Mouse (Mus musculus): Measurements from ENCODE around the gene Pomc.

The Pomc gene

DNA sequence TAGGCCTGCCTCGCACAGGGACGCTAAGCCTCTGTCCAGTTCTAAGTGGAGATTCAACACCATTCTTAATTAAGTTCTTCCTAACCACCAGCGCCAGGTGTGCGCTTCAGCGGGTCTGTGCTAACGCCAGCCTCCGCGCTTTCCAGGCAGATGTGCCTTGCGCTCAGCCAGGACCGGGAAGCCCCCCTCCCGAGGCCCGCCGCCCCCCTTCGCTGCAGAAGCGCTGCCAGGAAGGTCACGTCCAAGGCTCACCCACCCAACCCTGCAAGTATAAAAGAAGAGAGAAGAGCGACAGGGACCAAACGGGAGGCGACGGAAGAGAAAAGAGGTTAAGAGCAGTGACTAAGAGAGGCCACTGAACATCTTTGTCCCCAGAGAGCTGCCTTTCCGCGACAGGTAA is at the start of gene Pomc:
Pomc (plus strand) TSS at position 301 of the 400 bp plus-strand sequence.
- DNase-seq, result no peak

DNA sequence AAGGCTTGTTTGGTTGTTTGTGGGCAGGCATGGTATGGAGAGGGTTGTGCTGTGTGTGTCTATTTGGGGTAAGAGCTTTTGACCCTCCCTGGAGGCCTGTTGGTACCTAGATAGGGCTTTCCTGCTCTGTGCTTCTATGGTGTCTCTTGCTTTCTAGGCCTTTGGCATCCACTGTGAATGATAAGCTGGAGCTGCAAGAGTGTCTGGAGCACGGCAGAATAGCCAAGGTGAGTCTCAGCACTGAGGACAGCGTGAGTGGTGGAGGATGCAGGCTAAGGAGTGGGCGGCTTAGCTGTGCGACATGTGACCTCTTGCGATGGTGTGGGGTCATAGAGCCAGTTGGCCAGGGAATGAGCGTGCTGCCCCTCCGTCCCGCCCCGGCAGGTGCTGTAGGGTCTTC is 49.3 kb upstream of the Pomc start:
- no peak for DNase-seq

DNA sequence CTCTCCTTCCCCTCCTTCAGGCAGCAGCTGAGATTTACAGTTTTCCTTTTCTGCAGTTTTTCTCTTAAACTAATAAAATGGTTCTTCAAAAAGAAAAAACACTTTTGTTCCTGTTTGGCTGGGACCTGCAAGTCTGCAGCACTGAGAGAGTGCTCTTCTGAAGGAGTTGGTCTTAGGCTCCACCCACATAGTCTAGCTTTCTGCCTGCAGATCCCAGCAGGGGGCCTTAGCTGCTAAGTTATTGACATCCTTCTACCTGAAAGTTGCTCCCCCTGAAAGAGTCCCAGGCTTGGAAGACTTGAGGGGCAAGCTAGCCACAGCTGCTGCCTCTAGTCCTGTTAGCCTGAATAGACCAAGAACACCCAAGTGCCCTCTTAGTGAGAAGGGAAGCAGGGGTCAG is 48.4 kb upstream of the Pomc start:
- no peak for DNase-seq

DNA sequence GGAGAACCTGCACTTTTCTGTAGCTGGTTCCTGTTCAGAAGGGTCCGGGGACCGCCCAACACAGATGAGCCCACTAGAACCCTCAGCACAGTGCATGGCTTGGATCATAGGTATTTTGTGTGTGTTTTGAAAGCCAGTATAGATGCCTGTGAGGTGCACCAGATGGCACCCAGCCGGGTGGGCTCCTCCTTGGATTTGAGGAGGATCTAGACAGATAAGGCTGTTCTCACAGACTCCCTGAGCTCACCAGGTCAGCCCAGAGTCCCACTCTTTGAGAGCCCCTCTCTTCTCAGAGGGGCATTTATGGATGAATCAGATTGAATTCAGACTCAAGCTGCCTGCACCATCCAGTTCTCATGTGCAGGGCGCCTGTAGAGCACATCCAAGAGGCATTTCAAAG is 47.7 kb upstream of the Pomc start:
- DNase-seq, result no peak

DNA sequence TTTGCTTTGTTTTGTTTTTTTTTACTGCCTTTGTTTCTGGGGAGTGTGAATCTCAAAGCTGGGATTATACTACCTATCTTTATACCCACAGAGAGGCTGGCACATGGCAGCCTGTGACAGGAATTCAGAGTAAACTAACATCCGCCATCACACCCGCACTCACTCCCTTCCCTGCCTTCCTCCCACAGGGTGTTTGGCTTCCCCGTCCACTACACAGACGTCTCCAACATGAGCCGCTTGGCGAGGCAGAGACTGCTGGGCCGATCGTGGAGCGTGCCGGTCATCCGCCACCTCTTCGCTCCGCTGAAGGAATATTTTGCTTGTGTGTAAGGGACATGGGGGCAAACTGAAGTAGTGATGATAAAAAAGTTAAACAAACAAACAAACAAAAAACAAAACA is 47.3 kb upstream of the Pomc start:
- DNase-seq, result no peak

DNA sequence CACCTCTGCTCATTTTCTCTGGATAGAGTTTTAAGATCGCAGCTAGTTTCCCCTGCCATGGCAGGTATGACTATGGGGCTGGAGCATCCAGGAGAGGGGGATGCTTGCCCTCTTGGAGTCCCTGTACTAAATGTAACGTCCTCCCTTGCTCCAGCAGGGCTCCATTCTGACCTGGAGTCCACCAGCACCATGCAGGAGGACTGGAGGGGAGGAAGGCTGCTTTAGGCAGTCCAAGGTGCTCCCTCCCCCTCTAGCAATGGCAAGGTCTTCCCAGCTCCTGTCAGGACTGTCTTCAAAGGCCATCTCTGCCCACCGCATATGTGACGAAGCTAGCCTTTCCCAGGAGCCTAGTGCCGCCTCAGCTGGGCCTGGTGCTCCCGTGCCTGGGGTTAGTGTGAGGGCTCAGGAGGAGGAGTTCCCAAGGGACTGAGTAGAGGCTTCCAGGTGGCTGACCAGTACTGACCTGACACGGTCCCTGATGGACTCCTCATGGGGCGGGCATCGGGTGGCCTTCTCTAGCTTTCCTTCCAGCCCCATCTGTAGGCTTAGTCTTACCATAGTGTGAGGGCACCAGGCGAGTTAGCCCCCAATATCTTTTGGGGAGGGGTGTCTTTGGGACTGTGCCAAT is 44.2 kb upstream of the Pomc start:
- DNase-seq, result no peak

DNA sequence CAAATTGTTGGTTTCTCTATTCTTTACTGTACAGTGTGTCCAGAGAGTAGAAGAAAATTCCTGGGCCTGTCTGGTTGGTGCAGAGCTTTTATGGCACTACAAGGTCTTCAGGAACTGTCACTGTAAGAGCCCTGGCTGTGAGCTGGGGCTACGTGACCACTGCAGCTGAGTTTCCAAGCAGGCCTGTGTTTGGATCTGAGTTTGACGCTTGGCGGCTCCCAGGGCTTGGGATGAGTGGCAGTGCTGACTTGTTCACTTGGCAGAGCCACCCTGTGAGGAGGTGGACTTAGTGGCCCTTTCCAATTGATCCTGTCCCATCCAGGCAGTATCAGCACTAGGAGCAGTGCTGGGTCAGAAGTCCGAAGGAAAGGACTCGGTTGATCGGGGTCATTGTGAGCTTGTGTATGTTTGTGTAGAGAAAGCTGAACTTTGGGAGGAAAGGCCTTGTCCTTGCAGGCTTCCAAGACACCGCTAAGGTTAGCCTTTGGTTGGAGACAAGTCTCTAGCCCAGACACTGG is 42.9 kb upstream of the Pomc start:
- no peak for DNase-seq

DNA sequence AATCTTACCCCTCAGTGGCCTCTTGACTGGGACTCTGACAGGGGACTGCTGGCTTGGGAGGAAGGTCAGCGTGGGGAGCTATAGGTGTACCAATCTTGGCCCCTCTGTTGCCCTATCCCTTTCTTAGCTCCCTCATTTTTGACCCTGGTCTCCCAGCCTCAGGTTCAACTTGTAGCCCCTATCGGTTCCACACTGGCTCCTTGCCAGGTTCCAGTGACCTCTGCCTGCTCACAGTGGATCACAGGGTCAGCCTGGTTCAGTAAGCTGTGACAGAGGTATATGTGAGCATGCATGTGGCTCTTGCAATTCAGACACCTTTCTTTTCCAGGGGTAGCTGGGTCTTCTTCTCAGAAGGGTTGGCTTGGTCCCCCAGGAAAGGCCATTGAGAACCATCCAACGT is 38.9 kb upstream of the Pomc start:
- DNase-seq, result no peak

DNA sequence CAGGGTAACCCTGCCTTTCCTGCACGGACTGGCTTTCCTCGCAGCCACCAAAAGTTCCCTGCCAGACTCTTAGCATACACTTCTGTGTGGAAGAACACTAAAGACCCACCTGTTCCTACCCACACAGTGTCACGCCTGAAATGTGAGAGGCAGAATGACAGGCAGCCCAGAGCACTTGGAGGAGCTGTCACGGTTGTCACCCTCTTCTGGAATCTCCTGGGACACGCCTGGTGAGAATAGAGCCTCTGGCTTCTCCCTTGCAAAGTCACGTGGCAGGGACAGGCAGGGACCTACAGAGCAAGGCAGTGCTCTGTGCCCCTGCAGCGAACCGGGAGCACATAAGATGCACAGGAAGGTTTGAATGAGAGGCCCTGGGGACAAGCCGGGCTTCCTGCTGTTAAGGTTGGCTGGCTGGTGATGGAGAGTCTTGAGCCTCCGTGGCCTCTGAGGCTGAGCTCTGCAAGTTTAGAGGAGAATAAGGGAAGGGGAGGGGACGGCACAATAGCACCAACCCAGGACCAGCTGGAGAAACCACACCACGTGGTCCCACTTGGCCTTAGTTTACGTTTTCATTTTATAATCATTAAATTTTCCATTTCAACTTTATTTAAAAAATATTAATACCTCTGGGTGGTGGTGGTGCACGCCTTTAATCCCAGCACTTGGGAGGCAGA is 36.9 kb upstream of the Pomc start:
- DNase-seq, result no peak

DNA sequence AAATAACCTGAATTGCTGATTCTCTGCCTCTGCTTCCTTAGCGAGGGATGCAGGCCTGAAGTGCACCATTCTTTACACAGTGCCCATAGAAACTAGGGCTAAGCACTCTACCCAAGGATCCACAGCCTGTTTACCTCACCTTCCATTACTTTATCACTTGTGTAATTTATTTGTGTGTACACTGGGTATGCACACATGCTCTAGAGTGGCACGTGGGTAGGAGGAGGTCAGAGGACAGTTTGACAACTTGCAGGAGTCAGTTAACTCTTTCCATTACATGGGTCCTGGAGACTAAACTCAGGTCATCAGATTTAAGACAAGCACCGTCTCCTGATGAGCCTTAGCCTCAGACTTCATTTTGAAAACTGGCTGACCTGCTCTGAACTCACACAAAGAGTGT is 36.2 kb upstream of the Pomc start:
- no peak for DNase-seq

DNA sequence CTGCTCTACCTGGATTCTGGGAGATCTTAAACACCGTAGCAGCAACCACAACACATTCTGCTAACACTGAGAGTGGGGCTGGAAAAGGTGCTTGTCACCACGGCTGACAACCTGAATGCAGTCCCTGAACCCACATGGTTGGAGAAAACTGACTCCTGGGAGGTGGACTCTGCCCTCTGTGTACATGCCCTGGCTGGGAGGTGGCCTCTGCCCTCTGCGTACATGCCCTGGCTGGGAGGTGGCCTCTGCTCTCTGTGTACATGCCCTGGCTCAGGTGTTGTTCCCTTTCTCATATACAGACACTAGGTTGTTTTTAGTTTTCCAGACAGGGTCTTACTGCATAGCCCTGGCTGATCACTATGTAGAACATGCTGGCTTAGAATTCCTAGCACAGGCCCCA is 35.3 kb upstream of the Pomc start:
- DNase-seq, result no peak

DNA sequence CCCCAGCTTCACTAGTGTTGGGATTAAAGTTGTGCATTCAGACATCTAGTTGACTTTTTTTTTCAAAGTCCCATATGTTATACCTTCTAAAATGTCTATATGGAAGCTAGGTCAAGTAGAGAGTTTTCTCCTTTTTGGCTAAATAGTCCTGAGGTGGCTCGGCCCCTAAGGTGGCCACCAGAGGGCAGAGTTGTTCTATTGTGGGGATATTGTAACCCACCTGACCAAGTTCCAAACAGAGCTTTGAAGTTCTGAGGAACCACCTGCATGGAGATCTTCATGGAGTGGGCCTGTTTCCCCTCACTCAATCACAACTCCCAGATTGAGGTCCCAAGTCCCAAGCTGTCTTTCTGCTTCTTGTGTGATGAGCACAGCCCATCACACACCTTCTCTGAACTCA is 28.6 kb upstream of the Pomc start:
- peak; percentile 81 to 85 for DNase-seq

DNA sequence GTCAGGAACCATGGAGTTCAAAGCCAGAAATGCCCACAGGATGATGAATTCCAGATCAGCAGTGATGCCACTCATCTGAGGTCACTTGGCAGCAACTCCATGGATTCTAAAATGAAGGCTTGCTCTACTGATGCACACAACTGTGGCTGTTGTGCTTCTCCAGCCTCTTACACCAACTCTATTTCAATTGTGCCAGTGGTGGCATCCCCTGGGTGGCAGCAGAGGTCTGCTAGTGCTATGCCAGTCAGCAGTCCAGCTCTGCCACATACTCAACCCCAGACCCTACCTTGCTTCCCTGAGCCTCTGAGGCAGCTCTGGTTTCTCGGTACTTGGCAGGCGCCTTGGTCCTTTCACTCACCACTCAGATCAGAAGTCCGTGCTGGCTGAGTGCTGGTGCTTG is 25.9 kb upstream of the Pomc start:
- DNase-seq, result peak; percentile 39 to 49

DNA sequence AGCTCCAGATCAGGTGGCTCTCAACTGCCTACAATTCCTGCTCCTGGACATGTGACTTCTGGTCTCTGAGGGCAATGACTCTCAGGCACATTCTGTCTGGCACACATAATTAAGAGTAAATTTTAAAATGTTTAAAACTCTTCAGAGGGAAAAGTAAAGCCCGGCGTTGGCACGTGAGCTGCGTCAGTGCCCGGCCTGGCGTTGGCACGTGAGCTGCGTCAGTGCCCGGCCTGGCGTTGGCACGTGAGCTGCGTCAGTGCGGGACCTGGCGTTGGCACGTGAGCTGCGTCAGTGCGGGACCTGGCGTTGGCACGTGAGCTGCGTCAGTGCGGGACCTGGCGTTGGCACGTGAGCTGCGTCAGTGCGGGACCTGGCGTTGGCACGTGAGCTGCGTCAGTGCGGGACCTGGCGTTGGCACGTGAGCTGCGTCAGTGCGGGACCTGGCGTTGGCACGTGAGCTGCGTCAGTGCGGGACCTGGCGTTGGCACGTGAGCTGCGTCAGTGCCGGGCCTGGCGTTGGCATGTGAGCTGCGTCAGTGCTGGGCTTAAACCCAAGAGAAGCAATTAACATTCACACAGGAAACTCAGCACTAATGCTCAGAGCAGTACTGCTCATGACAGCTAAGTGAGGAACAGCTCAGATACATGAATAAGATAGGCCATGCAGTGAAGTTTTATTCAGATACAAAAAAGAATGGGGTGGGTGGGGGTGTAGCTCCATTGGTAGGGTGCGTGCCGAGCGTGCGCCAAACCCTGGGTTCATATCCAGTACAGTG is 24.5 kb upstream of the Pomc start:
- peak; percentile 57 to 60 for DNase-seq

DNA sequence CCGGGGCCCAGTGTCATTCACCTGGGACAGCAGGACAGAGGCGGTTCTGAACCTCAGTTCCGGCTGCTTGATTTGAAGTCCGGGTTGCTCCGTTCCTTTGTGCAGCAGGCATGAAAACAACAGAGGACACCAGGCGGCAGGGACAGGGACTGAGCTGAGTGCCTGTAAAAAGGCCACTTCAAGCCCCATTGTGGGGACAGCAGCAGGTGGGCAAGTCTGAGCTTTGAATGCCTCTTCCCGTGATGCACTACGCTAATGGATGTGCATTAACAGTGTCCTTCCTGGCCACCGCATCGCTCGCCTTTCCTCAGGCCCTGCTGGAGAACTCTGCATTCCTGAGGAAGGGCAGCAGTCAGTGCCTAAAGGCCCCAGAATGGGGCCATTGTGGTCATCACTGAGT is 12.7 kb upstream of the Pomc start:
- DNase-seq, result no peak

DNA sequence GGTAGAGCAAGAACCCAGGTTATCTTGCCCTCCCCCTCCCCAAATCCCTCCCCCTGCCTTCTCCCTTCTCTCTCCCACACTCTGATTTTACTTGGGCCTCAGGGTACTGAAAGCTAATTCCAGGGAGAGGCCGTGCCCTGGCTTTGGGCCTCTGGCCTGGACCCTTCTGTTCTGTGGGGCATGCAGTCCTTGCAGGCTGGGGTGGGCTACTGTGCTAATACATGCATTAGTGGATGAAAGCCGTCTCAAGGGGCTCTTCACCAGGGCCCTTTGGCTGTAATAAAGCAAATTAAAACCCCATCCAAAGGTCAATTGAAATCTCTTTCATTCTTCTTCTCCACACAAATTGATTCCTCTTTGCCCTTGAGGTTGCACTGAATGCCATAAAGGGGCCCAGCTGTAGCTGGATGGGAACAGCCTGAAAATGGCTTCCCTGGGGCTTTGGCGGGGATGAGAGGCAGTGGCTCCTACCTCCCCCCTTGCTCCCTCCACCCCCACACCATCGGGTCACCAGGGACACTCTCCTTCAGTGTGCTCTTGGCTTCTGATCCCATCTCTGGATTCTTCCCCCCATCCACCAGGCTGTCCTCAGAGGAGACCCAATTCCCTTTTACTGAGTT is 10.2 kb upstream of the Pomc start:
- DNase-seq, result no peak

DNA sequence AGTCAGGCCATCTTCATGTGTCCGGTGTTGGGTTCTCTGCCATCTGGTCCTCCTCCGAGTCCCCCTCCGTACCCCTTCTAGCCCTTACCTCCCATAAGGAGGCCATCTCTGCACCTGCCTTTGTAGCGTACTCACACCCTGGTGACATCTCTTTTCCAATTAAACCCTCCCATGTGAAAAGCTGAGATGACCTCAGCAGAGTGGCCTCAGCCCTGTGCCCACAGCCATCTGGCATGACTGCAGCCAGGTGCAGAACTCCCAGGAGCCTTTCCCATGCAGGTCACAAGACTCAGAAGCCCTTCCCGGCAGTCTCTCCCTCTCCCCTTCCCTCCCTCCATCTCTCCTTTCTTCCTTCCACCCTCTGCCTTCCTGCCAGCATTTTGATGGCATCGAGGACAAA is 7.2 kb upstream of the Pomc start:
- peak; percentile 33 to 46 for DNase-seq

DNA sequence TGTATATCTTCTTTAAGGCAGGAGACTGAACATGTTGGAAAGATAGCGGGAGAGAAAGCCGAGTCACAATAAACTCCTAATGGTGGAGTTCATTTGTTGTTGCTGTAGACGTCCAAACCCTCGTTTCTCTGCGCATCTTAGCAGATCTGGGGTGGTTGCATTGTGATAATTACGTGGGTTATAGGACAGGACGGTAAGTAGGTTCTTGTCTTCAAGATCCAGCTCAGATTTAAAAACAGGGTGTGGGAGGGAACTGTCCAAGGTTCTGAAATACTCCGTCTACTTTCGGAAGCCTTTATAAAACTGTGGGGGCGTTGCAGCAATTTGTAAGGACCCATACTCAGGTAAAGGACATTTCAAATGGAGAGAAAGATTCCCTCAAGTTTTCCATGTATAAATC is 620 bp downstream of the Pomc start:
- no peak for DNase-seq

DNA sequence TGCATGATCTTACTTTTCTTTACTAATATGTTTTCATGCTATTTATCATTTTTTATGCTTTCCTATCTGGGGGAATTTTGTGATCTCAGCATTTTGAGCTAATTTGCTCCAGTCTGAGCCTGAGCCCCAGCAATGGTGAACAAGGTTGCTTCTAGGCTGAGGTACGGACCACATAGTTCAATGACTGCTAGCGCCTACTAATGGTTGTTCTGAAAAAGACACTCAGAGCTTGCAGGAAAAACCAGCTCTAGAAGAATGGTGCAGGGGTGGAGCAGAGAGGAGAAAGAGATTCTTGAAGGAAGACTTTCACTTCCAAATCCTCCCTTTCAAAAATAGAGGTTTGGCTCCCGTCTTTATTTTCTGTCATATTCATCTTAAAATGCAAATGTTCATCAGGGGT is 1.6 kb downstream of the Pomc start:
- DNase-seq, result peak in 1 of 2 experiments; percentile 21

DNA sequence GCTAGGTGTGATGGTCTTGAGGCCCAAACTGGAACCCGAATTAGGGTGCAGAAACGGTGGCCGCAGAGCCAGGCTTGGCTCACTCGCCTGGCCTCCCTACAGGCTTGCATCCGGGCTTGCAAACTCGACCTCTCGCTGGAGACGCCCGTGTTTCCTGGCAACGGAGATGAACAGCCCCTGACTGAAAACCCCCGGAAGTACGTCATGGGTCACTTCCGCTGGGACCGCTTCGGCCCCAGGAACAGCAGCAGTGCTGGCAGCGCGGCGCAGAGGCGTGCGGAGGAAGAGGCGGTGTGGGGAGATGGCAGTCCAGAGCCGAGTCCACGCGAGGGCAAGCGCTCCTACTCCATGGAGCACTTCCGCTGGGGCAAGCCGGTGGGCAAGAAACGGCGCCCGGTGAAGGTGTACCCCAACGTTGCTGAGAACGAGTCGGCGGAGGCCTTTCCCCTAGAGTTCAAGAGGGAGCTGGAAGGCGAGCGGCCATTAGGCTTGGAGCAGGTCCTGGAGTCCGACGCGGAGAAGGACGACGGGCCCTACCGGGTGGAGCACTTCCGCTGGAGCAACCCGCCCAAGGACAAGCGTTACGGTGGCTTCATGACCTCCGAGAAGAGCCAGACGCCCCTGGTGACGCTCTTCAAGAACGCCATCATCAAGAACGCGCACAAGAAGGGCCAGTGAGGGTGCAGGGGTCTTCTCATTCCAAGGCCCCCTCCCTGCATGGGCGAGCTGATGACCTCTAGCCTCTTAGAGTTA is 5.2 kb downstream of the Pomc start:
- peak; percentile 85 to 88 for DNase-seq

DNA sequence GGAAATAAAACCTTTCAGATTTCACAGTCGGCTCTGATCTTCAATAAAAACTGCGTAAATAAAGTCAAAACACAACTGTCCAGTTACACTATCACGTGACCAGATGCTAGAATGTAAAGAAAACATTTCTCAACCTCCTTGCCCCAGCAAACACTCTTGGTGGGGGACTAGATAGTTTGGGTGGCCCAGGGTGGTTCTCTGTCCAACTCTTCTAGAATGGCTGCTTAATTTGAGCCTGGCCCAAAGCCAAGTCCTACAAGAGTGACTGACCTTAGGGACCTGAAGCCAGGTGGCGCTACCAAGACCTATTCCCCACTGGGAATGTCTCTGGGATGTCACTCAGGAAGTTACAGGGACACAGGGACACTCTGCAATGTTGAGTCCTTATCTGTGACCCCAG is 5.8 kb downstream of the Pomc start:
- peak; percentile 43 to 46 for DNase-seq

DNA sequence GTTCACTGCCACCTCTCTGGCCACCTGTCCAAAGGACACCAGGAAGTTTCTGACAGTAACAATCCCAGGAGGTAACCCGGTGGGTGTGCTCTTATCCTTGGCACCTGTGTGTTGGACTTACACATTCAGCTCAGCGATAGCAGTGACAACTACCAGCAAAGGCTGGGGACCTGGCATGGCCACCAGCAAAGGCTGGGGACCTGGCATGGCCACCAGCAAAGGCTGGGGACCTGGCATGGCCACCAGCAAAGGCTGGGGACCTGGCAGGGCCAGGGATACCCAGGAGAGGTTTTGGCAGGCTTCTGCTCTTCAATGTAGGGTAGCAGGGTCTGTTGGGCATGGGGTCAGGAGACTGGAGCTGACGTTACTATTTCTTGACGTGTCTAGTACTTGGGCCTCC is 12.4 kb downstream of the Pomc start:
- DNase-seq, result peak; percentile 36 to 45

DNA sequence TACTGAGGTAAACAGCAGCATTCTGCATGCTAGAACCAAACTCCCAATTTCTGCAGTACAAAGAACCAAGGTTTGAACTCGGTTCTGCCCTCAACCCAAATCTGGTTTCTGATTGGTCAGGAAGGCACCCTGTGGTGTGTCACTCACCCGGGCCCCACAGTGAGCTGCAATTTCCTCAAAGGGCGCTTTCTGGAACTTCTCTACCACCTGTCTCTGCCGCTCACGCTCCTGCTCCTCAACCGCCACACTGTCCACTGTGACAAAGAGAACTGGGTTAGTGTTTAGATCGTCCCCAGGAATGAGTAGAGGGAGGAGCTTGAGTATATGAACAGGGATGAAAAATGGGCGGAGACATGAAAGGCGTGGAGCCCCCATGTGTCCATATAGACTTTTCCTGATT is 13.6 kb downstream of the Pomc start:
- no peak for DNase-seq
